Mouse (Mus musculus) intestine, embryonic 16.5 days (tissue): ENCODE measurements around the gene Lsm12. TPM values are rescaled to one million over a fixed set of nuclear protein-coding genes. Genes with fewer than 3 reads are reported as not detected.

ENCODE experiments used
- ATAC-seq: fragments of 200-750 bp; cut with Nextera tagmentation; 2 replicates; pipeline ENCODE4 v1.8.0; 2017; ENCODE audit warnings: moderate TSS enrichment, moderate library complexity
- H3K27ac ChIP-seq: fragments of 300-500 bp; sonication (generic); 2 replicates; pipeline ENCODE4 v1.5.1; 2014; ENCODE audit warnings: mild to moderate bottlenecking, low read length
- H3K27me3 ChIP-seq: fragments of 300-500 bp; sonication (generic); replicated peaks from 2 replicates; pipeline ENCODE4 v1.6.1; 2014; ENCODE audit warnings: low read length, control low read depth, mixed read lengths; ENCODE audit not compliant: control insufficient read depth, insufficient read depth
- H3K36me3 ChIP-seq: fragments of 300-500 bp; sonication (generic); 2 replicates; pipeline ENCODE4 v1.6.1; 2014; ENCODE audit warnings: low read length, control low read depth; ENCODE audit not compliant: control insufficient read depth, insufficient read depth
- H3K4me1 ChIP-seq: fragments of 300-500 bp; sonication (generic); 2 replicates; pipeline ENCODE4 v1.6.1; 2014; ENCODE audit warnings: low read length, control low read depth, mixed read lengths; ENCODE audit not compliant: control insufficient read depth, insufficient read depth
- H3K4me2 ChIP-seq: fragments of 300-500 bp; sonication (generic); 2 replicates; pipeline ENCODE4 v1.6.1; 2014; ENCODE audit warnings: low read depth, low read length, control low read depth
- H3K4me3 ChIP-seq: fragments of 300-500 bp; sonication (generic); 2 replicates; pipeline ENCODE4 v1.5.1; 2014; ENCODE audit warnings: mild to moderate bottlenecking, low read length
- H3K9ac ChIP-seq: fragments of 300-500 bp; sonication (generic); 2 replicates; pipeline ENCODE4 v1.6.1; 2014; ENCODE audit warnings: low read depth, low read length
- H3K9me3 ChIP-seq: fragments of 300-500 bp; sonication (generic); 2 replicates; pipeline ENCODE4 v1.6.1; 2016; ENCODE audit warnings: low read length, control low read depth; ENCODE audit not compliant: control insufficient read depth
- WGBS: fragments of 180-500 bp; shearing (Covaris S2); extraction: QIAGEN DNeasy Blood & Tissue Kit; methylation state at CpG from one replicate; pipeline ENCODE4 v1.1.7; 2014; 5-methylcytosine and 5-hydroxymethylcytosine counted together
- polyA plus RNA-seq: library from polyadenylated mRNA; unstranded; fragments of >200 nt; fragmentation: Nextera tagmentation; extraction: Ambion mirVana; gene quantifications from 2 replicates; pipeline ENCODE4 v1.2.1, GENCODE M21; 2015

Gene Lsm12
- polyA plus RNA-seq, 1 experiment from 2014 or later = 115 TPM

DNA sequence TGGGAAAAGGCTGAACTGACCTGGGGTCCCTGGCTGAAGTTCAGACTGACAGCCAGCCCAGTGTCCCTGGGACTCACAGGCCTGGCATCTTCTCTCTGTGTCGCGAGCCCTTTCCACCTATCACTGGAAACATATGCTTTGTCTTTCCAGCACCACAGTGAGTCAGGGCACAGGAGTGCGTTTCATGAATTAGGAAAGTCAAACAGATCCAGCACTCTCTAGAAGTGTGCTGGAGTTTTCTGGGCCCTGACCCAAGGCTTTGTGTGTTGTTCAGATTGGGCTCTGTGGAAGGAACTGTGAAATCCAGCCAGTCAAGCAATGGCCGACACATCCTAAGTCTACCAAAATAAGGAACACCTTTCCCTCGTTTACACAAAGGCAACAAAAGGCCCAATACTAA lies 40.1 kb upstream of the Lsm12 start:
- 67% methylated on average over 5 of the region's 5 CpGs for WGBS
- Histone ChIP-seq H3K36me3 (no peaks in the 10 kb centered on the region), H3K4me1 (peaks cover 58% of the 10 kb centered on the region), H3K4me3 (no peak overlapping the region), H3K27me3 (no peaks in the 10 kb centered on the region), H3K9me3 (no peaks in the 10 kb centered on the region), H3K27ac (no peak overlapping the region), H3K4me2 (no peak overlapping the region), H3K9ac (no peak overlapping the region)
- no peak for ATAC-seq

DNA sequence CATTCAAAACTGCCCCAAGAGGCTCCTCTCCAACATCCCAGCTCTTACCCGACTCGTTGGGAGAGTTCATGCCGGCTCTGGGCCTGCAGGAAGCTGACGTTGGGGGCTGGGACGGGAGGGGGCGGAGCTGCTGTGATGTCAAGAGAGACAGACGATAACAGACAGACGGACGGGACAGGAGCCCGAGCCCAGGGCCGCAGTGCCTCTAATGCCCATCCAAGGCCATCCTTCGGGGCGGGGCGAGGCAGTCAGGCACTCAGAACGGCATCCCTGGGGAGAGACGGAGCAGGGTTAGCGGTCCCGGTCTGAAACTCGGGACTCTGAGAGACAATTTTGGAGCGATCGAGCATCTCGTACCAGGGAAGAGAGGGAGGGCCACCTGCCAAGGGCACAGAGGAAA lies 39.6 kb upstream of the Lsm12 start:
- Histone ChIP-seq H3K36me3 (no peaks in the 10 kb centered on the region), H3K4me3 (peak overlapping the region; percentile 7; the same call in 1 of the 2 replicates), H3K4me2 (peak overlapping the region; percentile 29), H3K9me3 (no peaks in the 10 kb centered on the region), H3K4me1 (peaks cover 63% of the 10 kb centered on the region), H3K9ac (peak overlapping the region; percentile 42), H3K27me3 (no peaks in the 10 kb centered on the region), H3K27ac (no peak overlapping the region)
- ATAC-seq = no peak
- WGBS = 15% methylated on average over 22 of the region's 22 CpGs

DNA sequence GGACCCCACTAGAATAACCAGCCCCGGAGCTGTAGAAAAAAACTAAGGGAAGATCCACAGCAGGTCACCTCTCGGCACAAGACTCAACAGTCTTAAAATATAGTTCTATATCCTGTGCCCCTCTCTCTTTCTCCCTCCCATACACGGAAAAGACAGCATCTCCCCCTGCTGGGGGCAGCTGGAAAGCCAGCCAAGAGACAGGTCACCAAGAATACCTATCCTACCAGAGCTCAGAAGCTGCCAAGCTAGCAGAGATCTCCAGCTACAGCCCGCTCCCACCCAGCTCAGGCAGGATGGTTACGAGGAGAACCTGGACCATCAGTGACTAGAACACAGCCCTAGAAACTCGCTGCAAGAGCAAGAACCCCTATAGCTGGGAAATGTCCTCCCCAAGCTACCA lies 38.1 kb upstream of the Lsm12 start:
- Histone ChIP-seq H3K9me3 (no peaks in the 10 kb centered on the region), H3K27me3 (no peaks in the 10 kb centered on the region), H3K36me3 (no peaks in the 10 kb centered on the region), H3K9ac (0 out of 2 replicates have a peak overlapping the region, but pooled peaks have one; percentile 22), H3K4me2 (no peak overlapping the region), H3K27ac (no peak overlapping the region), H3K4me1 (peaks cover 67% of the 10 kb centered on the region), H3K4me3 (no peak overlapping the region)
- ATAC-seq = no peak
- 34% methylated on average over 6 of the region's 6 CpGs for WGBS

- H3K9me3 ChIP-seq = no peaks in the 10 kb centered on the region
- ATAC-seq = no peak
- H3K9ac ChIP-seq = peak overlapping the region; percentile 30; the same call in 1 of the 2 replicates
- peaks cover 68% of the 10 kb centered on the region for H3K4me1 ChIP-seq
- no peaks in the 10 kb centered on the region for H3K36me3 ChIP-seq
- no peak overlapping the region for H3K4me3 ChIP-seq
- 63% methylated on average over 8 of the region's 8 CpGs for WGBS
- no peaks in the 10 kb centered on the region for H3K27me3 ChIP-seq
- H3K27ac ChIP-seq = no peak overlapping the region
- H3K4me2 ChIP-seq = no peak overlapping the region
These were observed 36.9 kb upstream of the Lsm12 start for GRCm38 (mm10) chr11:102221954-102222351.

- 82% methylated on average over 8 of the region's 8 CpGs for WGBS
- H3K9ac ChIP-seq = peak overlapping the region; percentile 30; the same call in 1 of the 2 replicates
- ATAC-seq = no peak
- no peak overlapping the region for H3K4me3 ChIP-seq
- H3K36me3 ChIP-seq = no peaks in the 10 kb centered on the region
- H3K4me1 ChIP-seq = peaks cover 72% of the 10 kb centered on the region
- no peak overlapping the region for H3K27ac ChIP-seq
- H3K27me3 ChIP-seq = no peaks in the 10 kb centered on the region
- H3K9me3 ChIP-seq = no peaks in the 10 kb centered on the region
- H3K4me2 ChIP-seq = no peak overlapping the region
These were observed 36.3 kb upstream of the Lsm12 start for GRCm38 (mm10) chr11:102221243-102221953.

GRCm38 (mm10) chr11:102220451-102220850 lies 35.4 kb upstream of the Lsm12 start:
- WGBS = 56% methylated on average over 6 of the region's 6 CpGs
- H3K4me1 ChIP-seq = peaks cover 79% of the 10 kb centered on the region
- ATAC-seq = no peak

DNA sequence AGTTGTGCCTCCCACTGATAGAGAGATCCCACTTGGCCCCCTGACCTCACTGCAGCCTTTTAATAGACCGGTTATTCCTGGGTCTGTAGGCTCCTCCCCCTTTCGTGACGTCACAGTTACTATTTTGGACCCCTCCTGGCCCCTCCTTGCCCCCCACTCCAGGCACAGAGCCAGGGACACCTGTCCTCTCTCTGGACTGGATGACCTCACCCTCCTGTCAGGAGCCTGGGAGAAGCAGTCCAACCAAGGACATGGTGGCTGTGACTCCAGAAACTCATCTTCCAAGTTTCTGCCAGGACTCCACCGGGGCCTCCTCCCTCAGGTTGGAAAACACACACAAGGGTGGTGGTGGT lies 34.9 kb upstream of the Lsm12 start:
- Histone ChIP-seq H3K4me2 (no peak overlapping the region), H3K4me3 (no peak overlapping the region), H3K9ac (peak overlapping the region; percentile 63; the same call in 1 of the 2 replicates), H3K9me3 (no peaks in the 10 kb centered on the region), H3K27ac (peak overlapping the region; percentile 93), H3K36me3 (no peaks in the 10 kb centered on the region), H3K27me3 (no peaks in the 10 kb centered on the region), H3K4me1 (peaks cover 79% of the 10 kb centered on the region)
- 59% methylated on average over 4 of the region's 4 CpGs for WGBS
- no peak for ATAC-seq

More at GRCm38 (mm10) chr11:102220451-102220850, 35.4 kb upstream of the Lsm12 start:
- H3K4me2 ChIP-seq = no peak overlapping the region
- H3K9ac ChIP-seq = no peak overlapping the region
- no peaks in the 10 kb centered on the region for H3K36me3 ChIP-seq
- H3K27ac ChIP-seq = no peak overlapping the region
- no peaks in the 10 kb centered on the region for H3K9me3 ChIP-seq
- H3K27me3 ChIP-seq = no peaks in the 10 kb centered on the region
- H3K4me3 ChIP-seq = no peak overlapping the region

DNA sequence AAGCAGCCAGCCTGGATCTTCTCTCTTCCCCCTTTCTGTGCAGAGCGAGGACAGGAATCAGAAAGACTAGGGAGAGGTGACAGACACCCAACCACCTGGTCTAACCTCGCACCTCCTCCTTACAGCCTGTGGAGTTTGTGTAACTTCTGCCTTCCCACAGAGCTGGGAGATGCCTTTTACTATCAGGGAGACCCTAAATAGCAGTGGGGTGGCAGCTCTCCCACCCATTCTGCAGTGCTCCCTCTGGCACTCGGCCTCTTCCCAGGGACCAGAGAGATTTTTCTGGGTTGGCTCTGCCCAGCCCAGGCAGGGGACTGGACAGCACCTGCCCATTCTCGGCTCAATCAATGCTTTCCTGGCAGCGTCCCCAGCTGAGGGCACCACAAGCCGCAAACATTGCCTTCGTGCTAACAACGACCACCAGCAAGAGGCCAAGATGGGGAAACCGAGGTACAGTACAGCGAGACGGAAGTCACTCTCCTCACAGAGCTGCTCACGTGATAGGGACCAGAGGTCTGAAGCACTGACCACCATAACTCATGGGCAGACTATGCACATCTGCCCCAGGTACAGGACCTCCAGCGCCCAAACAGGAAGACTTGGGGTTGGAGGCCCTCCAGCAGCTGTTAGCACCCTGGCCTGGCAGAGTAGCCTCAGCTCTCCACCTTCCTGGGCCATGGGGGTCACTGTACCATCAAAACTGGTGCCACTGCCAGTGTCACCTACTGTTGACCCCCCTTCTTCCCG lies 34.3 kb upstream of the Lsm12 start:
- peak overlapping the region; percentile 93 for H3K27ac ChIP-seq
- peak overlapping the region; percentile 59 for H3K4me3 ChIP-seq
- H3K4me1 ChIP-seq = peaks cover 79% of the 10 kb centered on the region
- no peaks in the 10 kb centered on the region for H3K9me3 ChIP-seq
- H3K36me3 ChIP-seq = no peaks in the 10 kb centered on the region
- H3K4me2 ChIP-seq = peak overlapping the region; percentile 90
- ATAC-seq = peak; percentile 7
- no peaks in the 10 kb centered on the region for H3K27me3 ChIP-seq
- 51% methylated on average over 14 of the region's 14 CpGs for WGBS
- peak overlapping the region; percentile 63 for H3K9ac ChIP-seq

GRCm38 (mm10) chr11:102218783-102219182 lies 33.7 kb upstream of the Lsm12 start:
- ATAC-seq = peak; percentile 86
- H3K27me3 ChIP-seq = no peaks in the 10 kb centered on the region
- H3K4me1 ChIP-seq = peaks cover 82% of the 10 kb centered on the region
- H3K9ac ChIP-seq = peak overlapping the region; percentile 76
- 0% methylated on average over 10 of the region's 10 CpGs for WGBS
- no peaks in the 10 kb centered on the region for H3K36me3 ChIP-seq
- H3K4me3 ChIP-seq = peak overlapping the region; percentile 59
- H3K27ac ChIP-seq = peak overlapping the region; percentile 93
- H3K9me3 ChIP-seq = no peaks in the 10 kb centered on the region
- peak overlapping the region; percentile 90 for H3K4me2 ChIP-seq
